Mouse (Mus musculus): ENCODE measurements around the gene Pp2d1. TPM values are rescaled to one million over a fixed set of nuclear protein-coding genes. Genes with fewer than 3 reads are reported as not detected.

Gene Pp2d1
- total RNA-seq, 2 experiments from 2014 or later: 0.04 TPM; not detected in 1

DNA sequence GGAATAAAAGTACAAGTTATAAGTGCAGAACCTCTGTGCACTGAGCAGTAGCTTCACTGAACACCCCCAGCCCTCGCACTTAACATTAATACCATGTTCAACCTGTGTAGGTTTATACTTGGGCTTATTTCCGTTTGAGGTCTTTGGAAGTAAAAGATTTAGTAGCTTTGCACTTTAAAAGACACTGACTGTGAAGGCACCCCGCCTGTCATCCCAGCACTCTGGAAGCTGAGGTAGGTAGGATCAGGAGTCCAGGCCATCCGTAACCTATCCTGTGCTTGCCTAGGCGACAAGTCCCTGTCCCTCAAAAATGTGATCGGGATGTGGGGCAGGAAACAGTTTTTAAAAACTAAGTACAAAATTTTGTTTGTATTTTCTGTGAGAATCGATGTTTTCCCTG is 58.8 kb downstream of the Pp2d1 start:
- ATAC-seq (replicated peaks; ENCODE audit: poor library complexity): no peak

- peak; percentile 23 for ATAC-seq (replicated peaks; ENCODE audit: poor library complexity)
Measured at GRCm38 (mm10) chr17:53479604-53480041, 59.6 kb downstream of the Pp2d1 start.

DNA sequence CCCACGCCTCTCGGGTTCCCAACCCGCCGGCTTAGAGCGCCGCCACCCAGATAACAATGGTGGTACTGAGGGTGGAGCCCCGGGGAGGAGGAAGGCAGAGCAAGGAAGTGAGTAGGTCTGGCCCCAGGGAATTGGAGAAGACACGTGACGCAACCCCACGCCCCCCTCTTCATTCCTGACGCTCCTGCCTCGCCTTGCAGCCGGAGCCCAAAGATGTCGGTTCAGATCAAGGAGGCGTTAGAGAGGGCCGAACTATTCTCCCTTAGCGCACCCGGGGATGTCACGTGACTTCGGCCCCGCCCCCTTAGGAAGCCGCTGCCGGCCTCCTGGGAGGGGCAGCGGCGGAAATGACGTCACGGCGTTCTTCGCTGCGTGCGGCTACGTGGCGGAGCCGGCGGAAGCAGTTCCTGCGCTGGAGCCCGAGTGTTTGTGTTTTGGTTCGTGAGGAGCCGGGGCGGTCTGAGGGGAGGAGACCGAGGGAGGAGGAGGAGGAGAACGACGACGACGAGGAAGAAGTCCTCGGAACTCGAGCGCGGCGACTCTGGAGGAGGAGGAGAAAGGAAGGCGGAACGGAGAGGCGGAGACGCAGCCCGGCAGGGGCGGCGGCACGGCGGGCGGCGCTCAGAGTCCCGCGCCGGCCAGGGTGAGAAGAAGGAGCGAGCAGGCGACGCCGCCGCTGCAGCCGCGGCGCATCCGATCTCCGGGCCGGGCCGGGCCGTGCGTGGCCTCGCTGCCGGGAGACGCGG is 60.2 kb downstream of the Pp2d1 start, which contains the start of gene Rab5a:
TSS of gene Rab5a (plus strand) at position 377 of the 746 bp plus-strand sequence.
- ATAC-seq (replicated peaks; ENCODE audit: poor library complexity): peak; percentile 83

DNA sequence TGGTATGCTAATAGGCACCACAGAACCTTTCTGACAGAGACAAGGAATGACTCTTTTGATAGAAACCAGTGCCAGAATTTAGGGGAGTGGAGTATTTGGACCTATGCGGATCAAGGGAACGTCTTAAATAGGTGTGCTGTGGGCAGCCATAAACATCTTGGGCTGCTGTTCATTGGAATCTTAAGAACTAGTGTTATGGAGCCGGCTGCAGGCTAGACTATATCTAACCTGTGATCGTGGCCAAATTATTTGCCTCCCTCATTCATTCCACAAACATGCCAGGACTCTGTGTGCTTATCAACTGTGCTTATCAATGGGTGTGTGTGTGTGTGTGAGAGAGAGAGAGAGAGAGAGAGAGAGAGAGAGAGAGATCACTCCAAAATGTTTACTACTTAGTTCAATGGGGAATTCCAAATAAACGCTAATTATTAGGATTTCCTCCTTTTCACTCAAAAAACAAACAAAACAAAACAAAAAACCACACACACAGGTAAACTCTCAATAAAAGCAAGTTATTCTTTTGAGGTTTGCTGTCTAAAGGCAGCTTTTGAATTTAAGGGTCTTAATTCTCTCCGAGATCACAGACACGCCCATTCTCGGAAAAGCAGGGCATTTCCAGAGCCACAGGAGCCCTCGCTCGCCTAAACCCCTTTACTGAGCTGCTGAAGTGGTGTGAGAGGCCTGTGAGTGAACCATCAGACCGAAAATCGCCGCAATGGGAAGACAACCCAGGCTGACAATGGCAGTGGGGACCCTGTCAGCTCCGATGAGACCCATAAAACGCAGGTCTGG is 61.0 kb downstream of the Pp2d1 start:
- ATAC-seq (replicated peaks; ENCODE audit: poor library complexity): peak; percentile 26

DNA sequence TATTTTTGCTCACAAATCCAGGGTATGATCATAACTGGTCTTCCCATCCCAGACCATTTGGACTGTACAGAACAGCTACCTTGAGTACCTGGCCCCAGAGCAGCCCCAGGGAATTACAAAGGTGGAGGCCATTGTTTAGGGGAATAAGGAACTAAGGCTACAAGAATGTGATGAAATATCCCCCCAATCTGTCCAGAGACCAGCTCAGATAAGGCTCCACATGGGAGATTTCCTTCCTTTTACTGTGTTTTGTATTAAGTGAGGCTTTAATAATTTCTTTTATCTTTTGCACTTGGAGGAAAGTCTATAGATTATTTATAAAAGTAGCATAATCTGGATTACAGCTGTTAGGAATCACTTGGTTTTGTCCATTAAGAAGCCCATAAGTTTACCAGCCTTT is 70.6 kb downstream of the Pp2d1 start:
- peak; percentile 57 for ATAC-seq (replicated peaks; ENCODE audit: poor library complexity)

DNA sequence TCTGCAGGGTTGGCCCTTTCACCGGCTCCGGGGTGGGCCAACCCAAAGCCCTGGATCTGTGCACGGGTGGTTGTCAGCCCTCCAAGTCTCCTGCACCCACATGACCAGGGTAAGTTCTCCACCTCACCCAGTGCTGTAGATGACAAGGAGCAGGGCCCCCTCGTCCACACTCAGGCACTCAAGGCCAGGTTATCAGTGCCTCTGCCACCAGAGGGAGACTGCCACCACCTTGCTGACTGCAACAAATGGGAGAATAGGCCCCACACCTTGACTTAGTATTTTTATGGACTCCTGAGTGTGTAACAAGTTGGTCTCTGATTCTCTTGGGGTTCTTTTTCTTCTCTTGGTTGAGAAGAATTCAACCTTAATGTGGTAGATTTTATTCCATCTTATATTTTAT is 73.7 kb downstream of the Pp2d1 start:
- ATAC-seq (replicated peaks; ENCODE audit: poor library complexity): peak; percentile 68

DNA sequence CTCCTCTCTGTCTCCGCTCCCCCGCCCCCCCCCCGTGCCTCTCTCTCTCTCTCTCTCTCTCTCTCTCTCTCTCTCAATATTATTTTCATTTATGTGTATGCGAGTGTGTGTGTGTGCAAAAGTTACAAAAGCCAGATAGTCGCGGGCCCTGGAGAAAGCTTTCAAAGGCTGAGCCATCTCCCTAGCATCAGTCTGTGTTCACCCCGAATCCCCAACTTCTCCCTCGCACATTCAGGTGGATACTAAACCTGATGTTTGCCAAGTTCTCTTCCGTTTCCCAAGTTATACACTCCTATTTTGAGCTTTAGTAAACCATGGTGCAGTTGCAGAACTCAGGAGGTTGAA is 75.8 kb downstream of the Pp2d1 start:
- ATAC-seq (replicated peaks; ENCODE audit: poor library complexity): peak; percentile 15; the same call in 1 of the 2 replicates

DNA sequence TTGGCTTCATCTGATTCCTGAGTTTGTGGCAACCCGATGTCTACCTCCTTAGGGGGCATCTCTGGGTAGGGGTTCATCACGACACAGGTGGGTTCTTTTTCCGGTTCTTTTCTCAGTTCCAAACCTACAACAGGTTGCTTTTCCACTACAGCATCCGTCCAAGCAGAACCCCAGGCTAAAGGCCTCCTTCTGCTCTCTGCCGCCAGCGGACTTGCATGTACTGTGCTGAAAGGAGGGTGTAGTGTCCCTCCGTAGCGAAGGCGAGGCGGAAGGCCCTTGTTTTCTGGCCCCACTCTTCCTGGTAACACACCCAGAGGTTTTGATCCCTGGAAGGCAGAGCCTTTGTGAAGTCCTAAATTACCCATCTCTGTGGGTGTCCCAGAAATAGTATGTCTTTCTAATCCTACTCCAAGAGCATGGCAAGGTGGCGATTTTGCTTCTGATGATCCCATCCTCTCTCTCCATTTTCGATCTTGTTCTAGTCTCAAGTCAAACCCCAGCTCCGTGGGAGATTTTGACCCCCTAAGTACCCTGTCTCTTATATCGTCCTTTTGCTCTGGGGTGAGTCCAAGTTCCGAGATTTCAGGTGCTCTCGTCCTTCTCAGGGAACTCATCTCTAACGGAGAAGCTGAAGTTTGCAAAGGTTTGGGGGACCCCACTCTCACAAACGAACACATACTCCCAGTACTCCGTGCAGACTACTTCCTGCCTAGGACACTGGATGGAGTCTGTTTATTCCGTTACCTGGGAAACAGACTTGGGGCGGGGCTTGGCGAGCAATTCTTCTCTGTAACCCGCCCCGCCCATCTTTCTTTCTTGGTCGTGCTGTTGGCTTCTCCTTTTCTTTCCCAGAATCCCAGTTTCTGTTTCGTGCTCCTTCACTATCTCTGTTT is 76.4 kb downstream of the Pp2d1 start, which contains the start of gene Efhb:
TSS of gene Efhb (minus strand) at position 719 of the 893 bp plus-strand sequence.
- peak; percentile 97 for ATAC-seq (replicated peaks; ENCODE audit: poor library complexity)

Other genes starting within 250 kb of the Pp2d1 start
- gene Efhb, start 76.1 kb downstream of the Pp2d1 start, total RNA-seq (2015): not detected in 2 replicates
- 0.07 TPM in 1 of 2 replicates, not detected in the other for gene Efhb, start 76.1 kb downstream of the Pp2d1 start, total RNA-seq (2017)
- 59.6 and 62.4 TPM in 2 replicates for gene Rab5a, start 60.2 kb downstream of the Pp2d1 start, total RNA-seq (2015)
- 58.3 and 63.2 TPM in 2 replicates for gene Rab5a, start 60.2 kb downstream of the Pp2d1 start, total RNA-seq (2017)
- gene Kat2b, start 27.4 kb upstream of the Pp2d1 start, total RNA-seq (2015): 19.8 and 20.1 TPM in 2 replicates
- gene Kat2b, start 27.4 kb upstream of the Pp2d1 start, total RNA-seq (2017): 23.6 and 37.0 TPM in 2 replicates
- 34.9 and 37.3 TPM in 2 replicates for gene Sgo1, start 149.9 kb upstream of the Pp2d1 start, total RNA-seq (2015)
- 71.9 and 72.8 TPM in 2 replicates for gene Sgo1, start 149.9 kb upstream of the Pp2d1 start, total RNA-seq (2017)